Mouse (Mus musculus) lung, postnatal 0 days (tissue): ENCODE results near the gene Ppp1r9a. TPM values are rescaled to one million over a fixed set of nuclear protein-coding genes. Genes with fewer than 3 reads are reported as not detected.

Experiments used
- ATAC-seq: fragments of 200-750 bp; cut with Nextera tagmentation; 2 replicates; pipeline ENCODE4 v1.8.0; 2017; ENCODE audit warnings: moderate library complexity
- DNase-seq: peaks from one replicate; pipeline ENCODE4 v3.0.0-alpha.2; 2016; ENCODE audit warnings: low spot score
- H3K27ac ChIP-seq: fragments of 300-500 bp; sonication (generic); 2 replicates; pipeline ENCODE4 v1.5.1; 2014; ENCODE audit warnings: antibody characterized with exemption, mild to moderate bottlenecking, low read length, mixed read lengths
- H3K27me3 ChIP-seq: fragments of 300-500 bp; sonication (generic); replicated peaks from 2 replicates; pipeline ENCODE4 v1.6.1; 2014; ENCODE audit warnings: low read length, mixed read lengths; ENCODE audit not compliant: insufficient read depth
- H3K36me3 ChIP-seq: fragments of 300-500 bp; sonication (generic); 2 replicates; pipeline ENCODE4 v1.6.1; 2014; ENCODE audit warnings: low read length, mixed read lengths; ENCODE audit not compliant: insufficient read depth
- H3K4me1 ChIP-seq: fragments of 300-500 bp; sonication (generic); 2 replicates; pipeline ENCODE4 v1.6.1; 2014; ENCODE audit warnings: antibody characterized with exemption, low read depth, low read length, mixed read lengths; ENCODE audit not compliant: insufficient read depth
- H3K4me2 ChIP-seq: fragments of 300-500 bp; sonication (generic); replicated peaks from 2 replicates; pipeline ENCODE4 v1.6.1; 2014; ENCODE audit warnings: low read depth, mild to moderate bottlenecking, low read length, moderate library complexity, mixed read lengths
- H3K4me3 ChIP-seq: fragments of 300-500 bp; sonication (generic); 2 replicates; pipeline ENCODE4 v1.5.1; 2014; ENCODE audit warnings: low read depth, low read length
- H3K9ac ChIP-seq: fragments of 300-500 bp; sonication (generic); replicated peaks from 2 replicates; pipeline ENCODE4 v1.6.1; 2014; ENCODE audit warnings: low read depth, mild to moderate bottlenecking
- H3K9me3 ChIP-seq: fragments of 300-500 bp; sonication (generic); 2 replicates; pipeline ENCODE4 v1.6.1; 2016; ENCODE audit warnings: low read length, mixed read lengths
- CTCF ChIP-seq: IDR thresholded peaks from 2 replicates; pipeline ENCODE4 v1.5.1; 2016; ENCODE audit warnings: antibody characterized with exemption, mild to moderate bottlenecking
- EP300 ChIP-seq: IDR thresholded peaks from 2 replicates; pipeline ENCODE4 v1.6.1; 2016; ENCODE audit warnings: antibody characterized with exemption, mild to moderate bottlenecking, control low read depth
- WGBS: fragments of 180-500 bp; shearing (Covaris S2); extraction: QIAGEN DNeasy Blood & Tissue Kit; methylation state at CpG from one replicate; pipeline ENCODE4 v1.1.7; 2014; 5-methylcytosine and 5-hydroxymethylcytosine counted together
- polyA plus RNA-seq: library from polyadenylated mRNA; unstranded; fragments of >200 nt; fragmentation: Nextera tagmentation; extraction: Ambion mirVana; gene quantifications from 2 replicates; pipeline ENCODE4 v1.2.1, GENCODE M21; 2015

Gene Ppp1r9a
- polyA plus RNA-seq, 1 experiment from 2014 or later: 11.2 TPM

- no peak for DNase-seq
- no peak for TF ChIP-seq CTCF
- TF ChIP-seq EP300: no peak
Observed at GRCm38 (mm10) chr6:5138875-5139631, 236.3 kb downstream of the Ppp1r9a start.

GRCm38 (mm10) chr6:5139666-5140065, 236.9 kb downstream of the Ppp1r9a start:
- no peak overlapping the region for H3K4me2 ChIP-seq
- no peaks in the 10 kb centered on the region for H3K9me3 ChIP-seq
- DNase-seq (no peak), ATAC-seq (no peak)
- no peak overlapping the region for H3K4me3 ChIP-seq
- H3K27me3 ChIP-seq: no peaks in the 10 kb centered on the region
- no peaks in the 10 kb centered on the region for H3K36me3 ChIP-seq
- no peaks in the 10 kb centered on the region for H3K4me1 ChIP-seq
- TF ChIP-seq CTCF (no peak), EP300 (no peak)
- no peak overlapping the region for H3K27ac ChIP-seq
- whole genome bisulfite sequencing: 94% methylated on average over 9 of the region's 9 CpGs
- H3K9ac ChIP-seq: no peak overlapping the region

More at GRCm38 (mm10) chr6:5138875-5139631, 236.3 kb downstream of the Ppp1r9a start:
- no peak overlapping the region for H3K4me2 ChIP-seq
- H3K27ac ChIP-seq: no peak overlapping the region
- no peaks in the 10 kb centered on the region for H3K4me1 ChIP-seq
- no peaks in the 10 kb centered on the region for H3K9me3 ChIP-seq
- no peak overlapping the region for H3K9ac ChIP-seq
- H3K4me3 ChIP-seq: no peak overlapping the region
- no peaks in the 10 kb centered on the region for H3K27me3 ChIP-seq
- ATAC-seq: no peak
- no peaks in the 10 kb centered on the region for H3K36me3 ChIP-seq
- WGBS: 90% methylated on average over 12 of the region's 12 CpGs

- no peak for ATAC-seq
- 75% methylated on average over 13 of the region's 13 CpGs for WGBS
Observed at GRCm38 (mm10) chr6:5147488-5148142, 244.9 kb downstream of the Ppp1r9a start.

GRCm38 (mm10) chr6:5149941-5150340, 247.2 kb downstream of the Ppp1r9a start:
- H3K4me3 ChIP-seq: no peak overlapping the region
- H3K27ac ChIP-seq: no peak overlapping the region
- no peak overlapping the region for H3K4me2 ChIP-seq
- DNase-seq: no peak
- ATAC-seq: no peak
- no peaks in the 10 kb centered on the region for H3K27me3 ChIP-seq
- H3K4me1 ChIP-seq: peaks cover 2% of the 10 kb centered on the region; the same call in 1 of the 2 replicates
- H3K9ac ChIP-seq: no peak overlapping the region
- no peaks in the 10 kb centered on the region for H3K9me3 ChIP-seq
- no peak for TF ChIP-seq CTCF
- no peak for TF ChIP-seq EP300
- no peaks in the 10 kb centered on the region for H3K36me3 ChIP-seq
- WGBS: 73% methylated on average over 2 of the region's 2 CpGs

More at GRCm38 (mm10) chr6:5147488-5148142, 244.9 kb downstream of the Ppp1r9a start:
- H3K36me3 ChIP-seq: no peaks in the 10 kb centered on the region
- no peak overlapping the region for H3K4me3 ChIP-seq
- H3K27me3 ChIP-seq: no peaks in the 10 kb centered on the region
- H3K4me1 ChIP-seq: peaks cover 2% of the 10 kb centered on the region; the same call in 1 of the 2 replicates
- no peak overlapping the region for H3K9ac ChIP-seq
- H3K4me2 ChIP-seq: no peak overlapping the region
- no peaks in the 10 kb centered on the region for H3K9me3 ChIP-seq
- H3K27ac ChIP-seq: no peak overlapping the region
- no peak for TF ChIP-seq EP300
- no peak for TF ChIP-seq CTCF
- no peak for DNase-seq

DNA sequence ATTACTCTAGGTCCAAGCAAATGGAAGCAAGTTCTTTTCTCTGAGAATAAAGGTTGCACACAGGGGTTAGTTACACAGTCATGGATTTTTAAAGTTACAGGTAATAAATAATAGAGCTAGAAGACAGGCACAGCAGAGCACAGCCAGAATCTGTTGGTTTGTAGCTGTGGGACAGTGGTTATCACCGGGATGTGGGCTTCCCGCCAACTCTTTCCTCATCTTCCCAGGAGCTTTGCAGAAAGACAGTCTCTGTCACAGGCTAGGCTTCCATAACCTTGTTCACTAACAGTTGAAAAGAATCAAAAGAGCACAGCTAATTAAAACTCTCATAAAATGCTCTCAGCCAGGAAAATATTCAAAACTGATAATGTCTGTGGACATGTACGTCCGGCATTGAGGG, 248.5 kb downstream of the Ppp1r9a start:
- 53% methylated on average over 4 of the region's 4 CpGs for WGBS
- Histone ChIP-seq H3K27ac (no peak overlapping the region), H3K4me3 (no peak overlapping the region), H3K4me2 (no peak overlapping the region), H3K4me1 (peaks cover 2% of the 10 kb centered on the region; the same call in 1 of the 2 replicates), H3K27me3 (no peaks in the 10 kb centered on the region), H3K36me3 (no peaks in the 10 kb centered on the region), H3K9ac (no peak overlapping the region), H3K9me3 (no peaks in the 10 kb centered on the region)
- TF ChIP-seq CTCF (no peak), EP300 (no peak)
- DNase-seq (peak; percentile 13), ATAC-seq (no peak)

GRCm38 (mm10) chr6:5152185-5152584, 249.5 kb downstream of the Ppp1r9a start:
- WGBS: 73% methylated on average over 2 of the region's 2 CpGs
- no peak overlapping the region for H3K4me2 ChIP-seq
- TF ChIP-seq CTCF (no peak), EP300 (no peak)

More at GRCm38 (mm10) chr6:5152185-5152584, 249.5 kb downstream of the Ppp1r9a start:
- Histone ChIP-seq H3K9me3 (no peaks in the 10 kb centered on the region), H3K27me3 (no peaks in the 10 kb centered on the region), H3K4me1 (peaks cover 2% of the 10 kb centered on the region; the same call in 1 of the 2 replicates), H3K36me3 (no peaks in the 10 kb centered on the region), H3K9ac (no peak overlapping the region), H3K4me3 (no peak overlapping the region), H3K27ac (no peak overlapping the region)
- DNase-seq (peak; percentile 42), ATAC-seq (no peak)
